Mouse (Mus musculus): ENCODE measurements around the gene Zfp689. TPM values are rescaled to one million over a fixed set of nuclear protein-coding genes. Genes with fewer than 3 reads are reported as not detected.
A peak's percentile ranks its signal among the peaks of the same experiment; 100 is the strongest.
"Not testable (repeated sequence)": the region's sequence is repeated elsewhere in the genome, so short reads cannot be mapped to it uniquely, and the experiment has no call there.

Zfp689 gene
- polyA plus RNA-seq, 1 experiment from 2014 or later: 4.3 TPM

GRCm38 (mm10) chr7:127472060-127472459, 23.1 kb upstream of the Zfp689 start:
- Histone ChIP-seq H3K9me3 (replicated peaks; ENCODE audit: control insufficient read depth, low read length) (no peaks in the 10 kb centered on the region), H3K36me3 (ENCODE audit: control insufficient read depth, insufficient read depth) (peaks cover 47% of the 10 kb centered on the region), H3K4me1 (ENCODE audit: control insufficient read depth, insufficient read depth, low read length) (peaks cover 14% of the 10 kb centered on the region), H3K4me2 (ENCODE audit: low read depth, low read length) (peak overlapping the region; percentile 85), H3K27me3 (ENCODE audit: control insufficient read depth, insufficient read depth, low read length) (no peaks in the 10 kb centered on the region), H3K4me3 (ENCODE audit: low read length) (peak overlapping the region; percentile 91), H3K27ac (ENCODE audit: low read length) (peak overlapping the region; percentile 99), H3K9ac (ENCODE audit: low read length) (peak overlapping the region; percentile 96)
- ATAC-seq (replicated peaks; ENCODE audit: extremely low read depth, insufficient read depth, low FRiP score): no peak
- WGBS: 1% methylated on average over 7 of the region's 7 CpGs

GRCm38 (mm10) chr7:127471646-127472010, 22.7 kb upstream of the Zfp689 start:
- H3K27me3 ChIP-seq (ENCODE audit: control insufficient read depth, insufficient read depth, low read length): no peaks in the 10 kb centered on the region
- peak overlapping the region; percentile 91 for H3K4me3 ChIP-seq (ENCODE audit: low read length)
- H3K9ac ChIP-seq (ENCODE audit: low read length): peak overlapping the region; percentile 96
- peak; percentile 15 for ATAC-seq (replicated peaks; ENCODE audit: extremely low read depth, insufficient read depth, low FRiP score)
- H3K4me2 ChIP-seq (ENCODE audit: low read depth, low read length): peak overlapping the region; percentile 85
- peak overlapping the region; percentile 99 for H3K27ac ChIP-seq (ENCODE audit: low read length)
- WGBS: under 1% methylated on average over 25 of the region's 25 CpGs
- H3K4me1 ChIP-seq (ENCODE audit: control insufficient read depth, insufficient read depth, low read length): peaks cover 10% of the 10 kb centered on the region
- H3K9me3 ChIP-seq (replicated peaks; ENCODE audit: control insufficient read depth, low read length): no peaks in the 10 kb centered on the region
- H3K36me3 ChIP-seq (ENCODE audit: control insufficient read depth, insufficient read depth): peaks cover 45% of the 10 kb centered on the region

GRCm38 (mm10) chr7:127470743-127471645, 22.0 kb upstream of the Zfp689 start:
- Histone ChIP-seq H3K36me3 (ENCODE audit: control insufficient read depth, insufficient read depth) (peaks cover 42% of the 10 kb centered on the region), H3K4me1 (ENCODE audit: control insufficient read depth, insufficient read depth, low read length) (peaks cover 8% of the 10 kb centered on the region), H3K9me3 (replicated peaks; ENCODE audit: control insufficient read depth, low read length) (no peaks in the 10 kb centered on the region), H3K4me3 (ENCODE audit: low read length) (peak overlapping the region; percentile 91), H3K27me3 (ENCODE audit: control insufficient read depth, insufficient read depth, low read length) (no peaks in the 10 kb centered on the region), H3K4me2 (ENCODE audit: low read depth, low read length) (peak overlapping the region; percentile 85), H3K27ac (ENCODE audit: low read length) (peak overlapping the region; percentile 99), H3K9ac (ENCODE audit: low read length) (peak overlapping the region; percentile 96)
- peak; percentile 89 for ATAC-seq (replicated peaks; ENCODE audit: extremely low read depth, insufficient read depth, low FRiP score)
- WGBS: under 1% methylated on average over 46 of the region's 46 CpGs

GRCm38 (mm10) chr7:127470011-127470715, 21.2 kb upstream of the Zfp689 start:
- Histone ChIP-seq H3K9ac (ENCODE audit: low read length) (peak overlapping the region; percentile 96), H3K4me3 (ENCODE audit: low read length) (peak overlapping the region; percentile 91), H3K27ac (ENCODE audit: low read length) (peak overlapping the region; percentile 99), H3K4me1 (ENCODE audit: control insufficient read depth, insufficient read depth, low read length) (peaks cover 8% of the 10 kb centered on the region), H3K4me2 (ENCODE audit: low read depth, low read length) (peak overlapping the region; percentile 85), H3K9me3 (replicated peaks; ENCODE audit: control insufficient read depth, low read length) (no peaks in the 10 kb centered on the region), H3K36me3 (ENCODE audit: control insufficient read depth, insufficient read depth) (peaks cover 34% of the 10 kb centered on the region), H3K27me3 (ENCODE audit: control insufficient read depth, insufficient read depth, low read length) (no peaks in the 10 kb centered on the region)
- ATAC-seq (replicated peaks; ENCODE audit: extremely low read depth, insufficient read depth, low FRiP score): no peak
- 9% methylated on average over 10 of the region's 10 CpGs for WGBS

GRCm38 (mm10) chr7:127466606-127467005, 17.6 kb upstream of the Zfp689 start:
- no peaks in the 10 kb centered on the region for H3K27me3 ChIP-seq (ENCODE audit: control insufficient read depth, insufficient read depth, low read length)
- 92% methylated on average over 4 of the region's 4 CpGs for WGBS

GRCm38 (mm10) chr7:127465670-127466069, 16.7 kb upstream of the Zfp689 start:
- ATAC-seq (replicated peaks; ENCODE audit: extremely low read depth, insufficient read depth, low FRiP score); H3K4me1 ChIP-seq (ENCODE audit: control insufficient read depth, insufficient read depth, low read length); H3K9me3 ChIP-seq (replicated peaks; ENCODE audit: control insufficient read depth, low read length); H3K9ac ChIP-seq (ENCODE audit: low read length); H3K4me3 ChIP-seq (ENCODE audit: low read length); H3K27me3 ChIP-seq (ENCODE audit: control insufficient read depth, insufficient read depth, low read length); H3K27ac ChIP-seq (ENCODE audit: low read length); H3K4me2 ChIP-seq (ENCODE audit: low read depth, low read length): not testable (repeated sequence)
- H3K36me3 ChIP-seq (ENCODE audit: control insufficient read depth, insufficient read depth): peaks cover 16% of the 10 kb centered on the region
- 94% methylated on average over 2 of the region's 2 CpGs for WGBS

More at GRCm38 (mm10) chr7:127466606-127467005, 17.6 kb upstream of the Zfp689 start:
- Histone ChIP-seq H3K4me3 (ENCODE audit: low read length) (no peak overlapping the region), H3K9ac (ENCODE audit: low read length) (no peak overlapping the region), H3K9me3 (replicated peaks; ENCODE audit: control insufficient read depth, low read length) (no peaks in the 10 kb centered on the region), H3K36me3 (ENCODE audit: control insufficient read depth, insufficient read depth) (peaks cover 16% of the 10 kb centered on the region), H3K27ac (ENCODE audit: low read length) (no peak overlapping the region), H3K4me1 (ENCODE audit: control insufficient read depth, insufficient read depth, low read length) (no peaks in the 10 kb centered on the region), H3K4me2 (ENCODE audit: low read depth, low read length) (no peak overlapping the region)
- no peak for ATAC-seq (replicated peaks; ENCODE audit: extremely low read depth, insufficient read depth, low FRiP score)

- 87% methylated on average over 3 of the region's 3 CpGs for WGBS
- H3K4me2 ChIP-seq (ENCODE audit: low read depth, low read length): no peak overlapping the region
- H3K27me3 ChIP-seq (ENCODE audit: control insufficient read depth, insufficient read depth, low read length): no peaks in the 10 kb centered on the region
- no peak overlapping the region for H3K4me3 ChIP-seq (ENCODE audit: low read length)
- H3K9me3 ChIP-seq (replicated peaks; ENCODE audit: control insufficient read depth, low read length): no peaks in the 10 kb centered on the region
- ATAC-seq (replicated peaks; ENCODE audit: extremely low read depth, insufficient read depth, low FRiP score): no peak
- no peaks in the 10 kb centered on the region for H3K4me1 ChIP-seq (ENCODE audit: control insufficient read depth, insufficient read depth, low read length)
- H3K36me3 ChIP-seq (ENCODE audit: control insufficient read depth, insufficient read depth): peaks cover 16% of the 10 kb centered on the region
- H3K27ac ChIP-seq (ENCODE audit: low read length): no peak overlapping the region
- no peak overlapping the region for H3K9ac ChIP-seq (ENCODE audit: low read length)
Measured at GRCm38 (mm10) chr7:127465191-127465590, 16.2 kb upstream of the Zfp689 start.

- not testable (repeated sequence) for H3K27me3 ChIP-seq (ENCODE audit: control insufficient read depth, insufficient read depth, low read length); H3K4me3 ChIP-seq (ENCODE audit: low read length); H3K9ac ChIP-seq (ENCODE audit: low read length); ATAC-seq (replicated peaks; ENCODE audit: extremely low read depth, insufficient read depth, low FRiP score); H3K27ac ChIP-seq (ENCODE audit: low read length); H3K9me3 ChIP-seq (replicated peaks; ENCODE audit: control insufficient read depth, low read length); H3K4me1 ChIP-seq (ENCODE audit: control insufficient read depth, insufficient read depth, low read length); H3K4me2 ChIP-seq (ENCODE audit: low read depth, low read length)
- WGBS: 96% methylated on average over 8 of the region's 8 CpGs
- H3K36me3 ChIP-seq (ENCODE audit: control insufficient read depth, insufficient read depth): peaks cover 27% of the 10 kb centered on the region
Measured at GRCm38 (mm10) chr7:127459311-127459710, 10.4 kb upstream of the Zfp689 start, which contains the start of gene Prr14. Prr14 (plus strand) TSS chr7:127459611.

Data from heart, embryonic 16.5 days (tissue).